Mouse (Mus musculus): ENCODE measurements at regions not wholly inside any gene's neighbourhood (a gene's known extent, or its start where the extent isn't known, plus 50 kb on each side); places are given as distances from the start of the nearest gene placed in this dataset.
A peak's percentile ranks its signal among the peaks of the same experiment; 100 is the strongest.

DNA sequence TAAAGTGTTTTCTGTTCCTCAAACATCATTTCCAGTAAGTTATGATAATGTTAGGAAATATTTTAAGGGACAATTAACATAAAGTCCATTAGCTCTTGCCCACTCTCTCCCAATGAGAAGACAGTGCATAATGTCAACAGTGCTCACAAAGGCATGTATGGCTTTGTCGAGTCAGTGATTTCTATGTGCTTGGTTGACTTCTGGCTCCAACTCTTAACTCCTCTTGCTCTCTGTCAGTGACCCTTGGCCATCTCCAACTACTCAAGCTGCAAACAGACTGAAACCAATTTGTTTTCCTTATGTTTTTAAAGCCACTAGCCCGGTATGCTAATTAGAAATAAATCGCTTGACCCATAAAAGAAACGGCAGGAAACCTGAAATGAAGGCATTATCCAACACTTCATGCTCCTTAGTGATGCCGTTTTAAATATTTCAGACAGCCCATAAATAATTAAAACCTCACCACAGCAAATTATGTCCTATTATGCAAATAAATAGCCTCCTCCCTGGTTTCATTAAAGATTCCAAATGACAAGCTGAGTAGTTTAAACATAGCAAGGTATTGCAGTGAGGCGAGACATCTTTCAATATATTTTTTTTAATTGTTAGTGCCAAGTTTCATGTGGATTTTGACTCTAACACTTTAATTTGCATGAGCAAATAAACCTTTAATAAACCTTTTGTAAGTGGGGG, 1864.6 kb upstream of the Tenm3 start:
- 21% methylated on average over 6 of the region's 6 CpGs for WGBS
- DNase-seq (ENCODE audit: low spot score) (peak; percentile 24), ATAC-seq (ENCODE audit: low FRiP score) (no peak)
- H3K4me2 ChIP-seq (ENCODE audit: low read depth, low read length, poor library complexity, severe bottlenecking): no peak overlapping the region
- H3K27ac ChIP-seq (ENCODE audit: low read depth, low read length): no peak overlapping the region
- H3K4me1 ChIP-seq (ENCODE audit: insufficient read depth, low read length): no peaks in the 10 kb centered on the region
- H3K36me3 ChIP-seq (ENCODE audit: insufficient read depth, low read length): no peaks in the 10 kb centered on the region
- no peak for TF ChIP-seq CTCF (IDR thresholded peaks at IDR 0.05)
- H3K9ac ChIP-seq (replicated peaks; ENCODE audit: low read length, poor library complexity, severe bottlenecking): no peak overlapping the region
- H3K27me3 ChIP-seq (ENCODE audit: insufficient read depth, low read length): no peaks in the 10 kb centered on the region
- H3K4me3 ChIP-seq (ENCODE audit: low read depth, low read length): no peak overlapping the region
- no peaks in the 10 kb centered on the region for H3K9me3 ChIP-seq (ENCODE audit: low read length)

DNA sequence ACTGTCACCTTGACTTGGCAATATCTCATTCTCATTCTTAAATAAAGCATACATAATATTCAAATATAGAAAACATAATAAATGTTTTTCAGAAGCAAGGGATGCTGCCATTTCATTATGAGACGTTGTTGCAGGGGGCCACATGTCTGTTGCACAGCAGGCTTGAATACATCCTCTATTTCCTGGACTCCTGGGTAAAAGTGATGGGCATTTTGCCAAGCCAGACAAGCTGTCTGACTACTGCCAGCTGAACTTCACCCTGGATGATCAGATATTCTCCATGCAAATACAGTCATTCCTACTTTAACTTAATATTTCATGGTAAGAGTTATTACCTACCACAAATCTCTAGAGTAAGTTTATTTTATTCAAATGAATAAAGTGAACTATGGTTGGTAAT, 1860.5 kb upstream of the Tenm3 start:
- ATAC-seq (ENCODE audit: low FRiP score) (no peak), DNase-seq (ENCODE audit: low spot score) (peak; percentile 51)
- no peak overlapping the region for H3K27ac ChIP-seq (ENCODE audit: low read depth, low read length)
- no peak overlapping the region for H3K4me3 ChIP-seq (ENCODE audit: low read depth, low read length)
- no peaks in the 10 kb centered on the region for H3K36me3 ChIP-seq (ENCODE audit: insufficient read depth, low read length)
- no peak overlapping the region for H3K4me2 ChIP-seq (ENCODE audit: low read depth, low read length, poor library complexity, severe bottlenecking)
- H3K9me3 ChIP-seq (ENCODE audit: low read length): no peaks in the 10 kb centered on the region
- TF ChIP-seq CTCF (IDR thresholded peaks at IDR 0.05): no peak
- H3K27me3 ChIP-seq (ENCODE audit: insufficient read depth, low read length): no peaks in the 10 kb centered on the region
- no peaks in the 10 kb centered on the region for H3K4me1 ChIP-seq (ENCODE audit: insufficient read depth, low read length)
- WGBS: 23% methylated on average over 1 of the region's 1 CpGs
- no peak overlapping the region for H3K9ac ChIP-seq (replicated peaks; ENCODE audit: low read length, poor library complexity, severe bottlenecking)

DNA sequence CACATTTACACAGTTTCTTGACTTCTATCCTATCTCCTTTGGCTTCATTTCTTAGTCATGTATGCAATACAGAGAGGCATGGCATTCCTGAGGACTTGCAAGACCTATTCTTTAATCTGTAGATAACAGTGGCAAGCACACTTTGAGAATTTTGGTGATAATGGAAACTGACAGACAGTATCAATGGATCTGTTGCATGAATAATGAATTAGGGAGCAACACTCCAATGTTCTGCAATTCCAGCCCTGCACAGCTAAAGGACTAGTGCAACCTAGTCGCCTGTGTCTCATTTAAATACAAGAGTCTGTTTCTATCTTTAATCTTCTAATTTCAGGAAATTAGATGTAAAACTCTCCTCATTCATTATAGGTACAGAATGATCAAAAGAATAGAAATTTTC, 1845.3 kb upstream of the Tenm3 start:
- H3K4me3 ChIP-seq (ENCODE audit: low read depth, low read length): no peak overlapping the region
- H3K27ac ChIP-seq (ENCODE audit: low read depth, low read length): no peak overlapping the region
- WGBS: 31% methylated on average over 1 of the region's 1 CpGs
- TF ChIP-seq CTCF (IDR thresholded peaks at IDR 0.05): no peak
- no peaks in the 10 kb centered on the region for H3K9me3 ChIP-seq (ENCODE audit: low read length)
- H3K4me2 ChIP-seq (ENCODE audit: low read depth, low read length, poor library complexity, severe bottlenecking): no peak overlapping the region
- no peak overlapping the region for H3K9ac ChIP-seq (replicated peaks; ENCODE audit: low read length, poor library complexity, severe bottlenecking)
- no peak for ATAC-seq (ENCODE audit: low FRiP score)
- H3K4me1 ChIP-seq (ENCODE audit: insufficient read depth, low read length): no peaks in the 10 kb centered on the region
- no peaks in the 10 kb centered on the region for H3K36me3 ChIP-seq (ENCODE audit: insufficient read depth, low read length)
- DNase-seq (ENCODE audit: low spot score): no peak
- H3K27me3 ChIP-seq (ENCODE audit: insufficient read depth, low read length): no peaks in the 10 kb centered on the region

DNA sequence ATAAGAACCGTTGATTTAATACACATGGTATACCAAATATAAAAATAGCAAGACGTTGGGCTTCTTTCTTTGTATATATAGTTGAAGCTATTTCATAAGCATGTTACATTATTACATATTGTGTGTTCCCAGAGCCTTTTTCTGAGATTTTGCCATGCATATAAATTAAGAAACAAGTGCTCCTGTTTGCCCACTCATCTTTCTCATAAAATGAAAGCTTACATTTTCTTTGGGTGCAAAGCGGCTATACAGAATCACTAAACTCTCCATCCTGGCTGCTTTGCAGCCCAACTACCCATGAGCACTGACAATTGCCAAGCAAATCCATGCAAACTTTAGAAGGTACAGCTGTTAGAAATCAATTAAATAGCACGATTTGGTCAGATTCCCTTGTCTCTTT, 1821.6 kb upstream of the Tenm3 start:
- 82% methylated on average over 4 of the region's 4 CpGs for WGBS

More for the DNA sequence above, 1821.6 kb upstream of the Tenm3 start:
- Histone ChIP-seq H3K9me3 (ENCODE audit: low read length) (no peaks in the 10 kb centered on the region), H3K9ac (replicated peaks; ENCODE audit: low read length, poor library complexity, severe bottlenecking) (no peak overlapping the region), H3K27ac (ENCODE audit: low read depth, low read length) (no peak overlapping the region), H3K4me3 (ENCODE audit: low read depth, low read length) (no peak overlapping the region), H3K36me3 (ENCODE audit: insufficient read depth, low read length) (no peaks in the 10 kb centered on the region), H3K4me2 (ENCODE audit: low read depth, low read length, poor library complexity, severe bottlenecking) (no peak overlapping the region), H3K27me3 (ENCODE audit: insufficient read depth, low read length) (no peaks in the 10 kb centered on the region), H3K4me1 (ENCODE audit: insufficient read depth, low read length) (no peaks in the 10 kb centered on the region)
- no peak for TF ChIP-seq CTCF (IDR thresholded peaks at IDR 0.05)
- DNase-seq (ENCODE audit: low spot score): no peak
- ATAC-seq (ENCODE audit: low FRiP score): no peak
